Mouse (Mus musculus): Measurements from ENCODE around the gene Smad6.

DNA sequence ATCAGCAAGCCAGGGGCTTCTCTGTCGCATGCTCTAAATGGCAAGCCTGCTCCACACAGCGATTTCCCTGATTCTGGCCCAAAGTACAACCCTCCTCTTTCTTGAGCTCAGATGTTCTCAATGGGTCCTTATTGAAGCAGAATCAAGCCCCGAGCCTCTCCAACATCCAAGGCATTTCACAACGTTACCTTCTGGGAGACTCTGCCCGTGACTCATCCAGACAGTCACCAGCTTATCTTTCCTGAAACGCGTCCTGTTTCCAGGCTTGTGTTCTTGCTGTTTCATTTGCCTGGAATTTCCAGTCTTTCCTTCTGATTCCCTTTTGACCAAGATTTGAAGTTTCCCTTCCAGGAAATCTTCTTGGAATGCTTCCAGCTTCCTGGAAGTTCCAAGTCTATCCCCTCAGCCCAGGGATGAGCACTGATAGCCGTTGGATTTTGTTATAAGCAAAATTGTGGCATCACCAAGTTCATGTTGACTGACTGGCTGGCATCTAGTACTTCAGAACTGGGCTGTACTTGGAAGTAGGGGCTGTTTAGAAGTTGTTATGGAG, 28.7 kb upstream of the Smad6 start:
- no peak for TF ChIP-seq HCFC1 (IDR thresholded peaks at IDR 0.05; ENCODE audit: borderline replicate concordance, insufficient read depth, low read length)
- no peak for TF ChIP-seq MAFK (IDR thresholded peaks at IDR 0.05; ENCODE audit: insufficient read depth, low read depth, low read length)
- TF ChIP-seq ZNF384 (IDR thresholded peaks at IDR 0.05; ENCODE audit: low read depth, low read length), result no peak
- no peak for TF ChIP-seq CHD2 (IDR thresholded peaks at IDR 0.05; ENCODE audit: low read depth, low read length)

Data from ES-E14 (cell line).